Mouse (Mus musculus) hindbrain, embryonic 13.5 days (tissue): ENCODE results near the gene Nepro. TPM values are rescaled to one million over a fixed set of nuclear protein-coding genes. Genes with fewer than 3 reads are reported as not detected.

Experiments
- ATAC-seq: fragments of 200-750 bp; cut with Nextera tagmentation; 2 replicates; pipeline ENCODE4 v1.8.0; 2017; ENCODE audit warnings: moderate TSS enrichment; ENCODE audit not compliant: low FRiP score
- H3K27ac ChIP-seq: fragments of 300-500 bp; sonication (generic); 2 replicates; pipeline ENCODE4 v1.5.1; 2015; ENCODE audit warnings: inconsistent platforms, mild to moderate bottlenecking, moderate library complexity
- H3K27me3 ChIP-seq: fragments of 300-500 bp; sonication (generic); 2 replicates; pipeline ENCODE4 v1.6.1; 2015; ENCODE audit warnings: mild to moderate bottlenecking, inconsistent platforms
- H3K36me3 ChIP-seq: fragments of 300-500 bp; sonication (generic); 2 replicates; pipeline ENCODE4 v1.6.1; 2015; ENCODE audit warnings: mild to moderate bottlenecking, inconsistent platforms
- H3K4me1 ChIP-seq: fragments of 300-500 bp; sonication (generic); replicated peaks from 2 replicates; pipeline ENCODE4 v1.6.1; 2015; ENCODE audit warnings: inconsistent platforms
- H3K4me2 ChIP-seq: fragments of 300-500 bp; sonication (generic); 2 replicates; pipeline ENCODE4 v1.6.1; 2015; ENCODE audit warnings: inconsistent platforms, mild to moderate bottlenecking, moderate library complexity
- H3K4me3 ChIP-seq: fragments of 300-500 bp; sonication (generic); 2 replicates; pipeline ENCODE4 v1.5.1; 2015; ENCODE audit warnings: mild to moderate bottlenecking, inconsistent platforms
- H3K9ac ChIP-seq: fragments of 300-500 bp; sonication (generic); 2 replicates; pipeline ENCODE4 v1.6.1; 2015; ENCODE audit warnings: mild to moderate bottlenecking, inconsistent platforms
- H3K9me3 ChIP-seq: fragments of 300-500 bp; sonication (generic); 2 replicates; pipeline ENCODE4 v1.6.1; 2016; ENCODE audit warnings: inconsistent platforms
- WGBS: fragments of 180-500 bp; shearing (Covaris S2); methylation state at CpG from one replicate; pipeline ENCODE4 v1.1.7; 2015; 5-methylcytosine and 5-hydroxymethylcytosine counted together
- polyA plus RNA-seq: library from polyadenylated mRNA; unstranded; fragments of >200 nt; fragmentation: Nextera tagmentation; extraction: Ambion mirVana; gene quantifications from 2 replicates; pipeline ENCODE4 v1.2.1, GENCODE M21; 2015

Nepro gene
- polyA plus RNA-seq, 1 experiment from 2014 or later: 4.9 TPM

DNA sequence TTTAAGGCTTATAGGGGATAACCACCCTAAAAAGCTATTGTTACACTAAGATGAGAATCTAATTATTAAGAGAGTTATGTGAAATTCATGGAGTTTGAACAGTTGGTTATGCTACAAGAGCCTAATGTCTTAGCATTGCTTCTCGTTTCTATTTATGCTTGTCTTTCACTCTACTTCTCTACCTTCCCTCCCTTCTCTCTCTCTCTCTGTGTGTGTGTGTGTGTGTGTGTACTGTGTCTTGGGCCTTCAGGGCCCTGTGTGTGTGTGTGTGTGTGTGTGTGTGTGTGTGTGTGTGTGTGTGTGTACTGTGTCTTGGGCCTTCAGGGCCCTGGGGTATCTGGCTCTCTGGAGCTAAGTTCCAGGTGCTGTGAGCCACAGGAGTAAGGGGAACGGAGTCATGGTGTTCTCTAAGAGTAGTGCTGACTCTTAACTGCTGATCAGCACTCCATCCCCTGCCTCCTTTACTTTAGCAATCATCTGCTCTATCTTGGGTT lies 6.9 kb upstream of the Nepro start:
- peaks cover 13% of the 10 kb centered on the region for H3K36me3 ChIP-seq
- H3K4me1 ChIP-seq: peaks cover 2% of the 10 kb centered on the region; the same call in 1 of the 2 replicates
- H3K4me2 ChIP-seq: no peak overlapping the region
- no peaks in the 10 kb centered on the region for H3K27me3 ChIP-seq
- 88% methylated on average over 2 of the region's 2 CpGs for WGBS
- H3K27ac ChIP-seq: no peak overlapping the region; the same call in 1 of the 2 replicates
- H3K9ac ChIP-seq: no peak overlapping the region
- peak; percentile 49; the same call in 1 of the 2 replicates for ATAC-seq
- H3K9me3 ChIP-seq: no peaks in the 10 kb centered on the region
- no peak overlapping the region for H3K4me3 ChIP-seq

- ATAC-seq: no peak
- H3K9ac ChIP-seq: no peak overlapping the region
Observed at GRCm38 (mm10) chr16:44717838-44718237, 6.3 kb upstream of the Nepro start.

DNA sequence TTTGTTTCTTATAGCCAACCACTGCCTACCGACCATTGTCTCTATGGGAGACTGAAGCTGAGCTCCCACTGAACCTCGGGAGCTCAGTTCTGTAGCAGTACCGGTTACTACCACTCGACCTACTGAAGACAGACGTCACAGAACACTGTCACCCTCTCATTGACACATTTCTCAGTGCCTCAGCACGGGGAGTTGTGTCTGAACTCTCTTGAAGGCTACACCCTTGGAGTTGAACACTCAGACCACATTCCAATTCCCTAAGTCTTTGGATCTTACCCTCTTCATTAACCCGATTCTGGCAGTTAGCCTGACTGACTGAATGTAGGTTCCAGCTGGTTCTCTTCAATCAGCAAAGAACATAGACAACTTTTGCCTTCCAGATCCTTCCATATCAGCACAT lies 4.8 kb upstream of the Nepro start:
- no peaks in the 10 kb centered on the region for H3K9me3 ChIP-seq
- H3K4me1 ChIP-seq: peaks cover 15% of the 10 kb centered on the region
- peaks cover 13% of the 10 kb centered on the region for H3K36me3 ChIP-seq
- H3K27ac ChIP-seq: no peak overlapping the region
- H3K4me3 ChIP-seq: no peak overlapping the region
- H3K27me3 ChIP-seq: no peaks in the 10 kb centered on the region
- H3K9ac ChIP-seq: no peak overlapping the region
- 81% methylated on average over 7 of the region's 7 CpGs for WGBS
- H3K4me2 ChIP-seq: no peak overlapping the region
- no peak for ATAC-seq

More at GRCm38 (mm10) chr16:44717838-44718237, 6.3 kb upstream of the Nepro start:
- H3K4me2 ChIP-seq: no peak overlapping the region
- H3K27me3 ChIP-seq: no peaks in the 10 kb centered on the region
- H3K9me3 ChIP-seq: no peaks in the 10 kb centered on the region
- no peak overlapping the region for H3K27ac ChIP-seq
- H3K4me1 ChIP-seq: peaks cover 5% of the 10 kb centered on the region
- no peak overlapping the region for H3K4me3 ChIP-seq
- WGBS: 74% methylated on average over 2 of the region's 2 CpGs
- peaks cover 13% of the 10 kb centered on the region for H3K36me3 ChIP-seq

DNA sequence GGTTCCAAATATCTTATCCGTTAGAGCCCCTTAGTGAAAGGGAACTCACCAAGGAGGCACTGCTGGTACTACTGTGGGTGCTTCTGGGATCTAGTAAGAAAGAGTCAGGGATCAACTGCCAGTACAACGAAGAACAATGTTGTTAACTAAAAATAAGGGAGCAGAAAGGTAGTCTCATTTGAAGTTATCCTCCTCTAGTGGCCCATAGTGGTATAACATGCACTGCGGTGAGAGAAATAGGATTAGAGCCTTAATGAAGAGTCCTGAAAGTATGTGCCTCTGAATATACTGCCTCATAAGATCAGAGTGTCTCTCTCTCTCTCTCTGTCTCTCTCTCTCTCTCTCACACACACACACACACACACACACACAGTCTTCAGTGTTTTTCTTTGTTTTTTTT lies 3.6 kb upstream of the Nepro start:
- H3K27me3 ChIP-seq: no peaks in the 10 kb centered on the region
- no peak for ATAC-seq
- no peak overlapping the region for H3K4me2 ChIP-seq
- H3K9me3 ChIP-seq: no peaks in the 10 kb centered on the region
- peaks cover 21% of the 10 kb centered on the region for H3K4me1 ChIP-seq
- H3K27ac ChIP-seq: no peak overlapping the region
- H3K4me3 ChIP-seq: no peak overlapping the region
- WGBS: 84% methylated on average over 3 of the region's 3 CpGs
- peaks cover 13% of the 10 kb centered on the region for H3K36me3 ChIP-seq
- H3K9ac ChIP-seq: no peak overlapping the region

- H3K4me2 ChIP-seq: no peak overlapping the region
- 88% methylated on average over 2 of the region's 2 CpGs for WGBS
- H3K4me3 ChIP-seq: no peak overlapping the region
- ATAC-seq: no peak
- no peaks in the 10 kb centered on the region for H3K27me3 ChIP-seq
- H3K27ac ChIP-seq: no peak overlapping the region
- no peak overlapping the region for H3K9ac ChIP-seq
- H3K4me1 ChIP-seq: peaks cover 25% of the 10 kb centered on the region
- H3K9me3 ChIP-seq: no peaks in the 10 kb centered on the region
- peaks cover 13% of the 10 kb centered on the region for H3K36me3 ChIP-seq
Observed at GRCm38 (mm10) chr16:44722666-44723065, 1.4 kb upstream of the Nepro start.

DNA sequence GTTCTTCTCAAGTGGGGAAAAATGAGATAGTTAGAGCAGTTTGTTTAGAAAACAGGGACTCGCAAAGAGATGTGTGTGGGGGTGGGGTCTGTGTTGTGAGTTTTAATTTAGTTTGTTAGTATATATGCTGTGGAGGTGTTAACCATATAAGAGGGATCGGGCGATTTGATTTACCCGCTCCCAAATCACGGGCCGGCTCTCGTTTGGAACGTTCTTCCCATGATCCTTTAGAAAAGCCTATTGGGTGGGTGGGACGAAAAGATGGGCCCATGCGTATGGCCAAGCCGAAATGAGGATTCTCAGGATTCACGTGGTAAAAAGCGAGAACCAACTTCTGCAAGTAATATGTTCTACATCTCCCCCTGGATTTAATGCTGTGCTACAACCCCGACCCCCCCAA lies 746 bp downstream of the Nepro start:
- Histone ChIP-seq H3K4me2 (peak overlapping the region; percentile 71), H3K27me3 (no peaks in the 10 kb centered on the region), H3K4me1 (peaks cover 25% of the 10 kb centered on the region), H3K9me3 (no peaks in the 10 kb centered on the region), H3K9ac (peak overlapping the region; percentile 78), H3K4me3 (peak overlapping the region; percentile 59), H3K36me3 (peaks cover 14% of the 10 kb centered on the region), H3K27ac (peak overlapping the region; percentile 92)
- peak; percentile 45 for ATAC-seq
- WGBS: under 1% methylated on average over 14 of the region's 14 CpGs

DNA sequence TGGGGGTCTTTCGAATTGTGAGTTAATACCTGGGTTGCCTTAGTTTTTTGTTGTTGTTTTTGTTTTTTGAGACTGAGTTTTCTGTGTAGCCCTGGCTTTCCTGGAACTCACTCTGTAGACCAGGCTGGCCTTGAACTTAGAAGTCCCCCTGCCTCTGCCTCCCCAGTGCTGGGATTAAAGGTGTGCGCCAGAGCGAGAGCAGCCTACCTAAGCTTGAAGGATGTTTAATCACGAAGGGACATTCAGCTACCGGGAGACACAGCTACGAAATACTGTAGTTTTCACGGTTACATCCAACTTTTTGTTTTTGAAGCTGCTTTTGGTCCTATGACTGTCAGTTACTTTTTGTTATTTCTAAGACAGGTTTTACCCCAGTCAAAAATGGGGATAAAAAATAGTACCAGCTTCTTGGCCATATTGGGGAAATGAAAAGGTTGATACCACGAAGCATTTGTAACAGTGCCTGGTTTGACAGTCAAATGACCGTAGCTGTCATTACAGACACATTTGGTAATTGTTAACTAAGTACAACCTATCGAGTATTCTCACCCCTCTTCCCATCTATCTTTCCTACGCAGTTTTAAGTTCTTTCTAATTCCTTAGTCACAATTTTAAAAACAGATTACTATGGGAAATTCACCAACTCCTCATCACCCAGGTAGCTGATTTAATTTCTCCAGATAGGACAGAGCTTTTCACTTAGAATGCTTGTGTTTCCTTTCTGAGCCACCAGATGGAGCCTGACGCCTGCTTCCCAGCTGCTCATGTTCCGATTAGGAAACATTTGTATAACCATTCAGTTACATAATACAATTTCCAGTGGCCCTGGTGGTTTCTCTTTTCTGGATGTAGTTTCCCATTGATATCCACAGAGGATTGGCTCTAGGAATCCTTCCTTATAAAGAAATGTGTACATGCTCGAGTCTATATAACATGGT lies 1.5 kb downstream of the Nepro start:
- WGBS: 50% methylated on average over 14 of the region's 14 CpGs
- no peaks in the 10 kb centered on the region for H3K9me3 ChIP-seq
- peak overlapping the region; percentile 78 for H3K9ac ChIP-seq
- peak overlapping the region; percentile 59 for H3K4me3 ChIP-seq
- H3K27ac ChIP-seq: no peak overlapping the region
- ATAC-seq: no peak
- H3K4me1 ChIP-seq: peaks cover 25% of the 10 kb centered on the region
- H3K36me3 ChIP-seq: peaks cover 7% of the 10 kb centered on the region
- H3K27me3 ChIP-seq: no peaks in the 10 kb centered on the region
- peak overlapping the region; percentile 71 for H3K4me2 ChIP-seq

- no peak overlapping the region for H3K9ac ChIP-seq
- 93% methylated on average over 3 of the region's 3 CpGs for WGBS
- peaks cover 25% of the 10 kb centered on the region for H3K4me1 ChIP-seq
- no peaks in the 10 kb centered on the region for H3K9me3 ChIP-seq
- H3K27me3 ChIP-seq: no peaks in the 10 kb centered on the region
- ATAC-seq: no peak
- H3K36me3 ChIP-seq: peaks cover 25% of the 10 kb centered on the region
- H3K4me3 ChIP-seq: no peak overlapping the region
- no peak overlapping the region for H3K4me2 ChIP-seq
- H3K27ac ChIP-seq: no peak overlapping the region
Observed at GRCm38 (mm10) chr16:44727525-44727924, 3.4 kb downstream of the Nepro start.

DNA sequence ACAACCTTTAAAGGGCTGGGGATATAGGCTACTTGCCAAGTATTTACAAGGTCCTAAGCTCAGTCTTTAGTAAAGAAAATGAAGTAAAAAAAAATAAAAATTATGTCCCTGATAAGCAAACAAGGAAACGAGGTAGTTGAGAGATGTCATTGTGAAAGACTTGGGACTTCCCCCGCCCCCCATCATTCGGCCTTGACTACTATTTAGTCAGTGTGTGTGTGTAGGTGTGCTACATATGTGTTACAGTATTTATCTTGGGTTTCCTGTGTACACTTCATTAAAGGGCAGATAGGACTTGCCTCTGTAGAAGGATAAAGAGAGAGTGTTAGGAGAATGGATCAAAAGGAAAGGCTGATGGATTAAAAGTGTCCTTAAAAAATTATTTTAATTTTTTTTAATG lies 10.0 kb downstream of the Nepro start:
- ATAC-seq: no peak
- Histone ChIP-seq H3K36me3 (peaks cover 82% of the 10 kb centered on the region), H3K27me3 (no peaks in the 10 kb centered on the region), H3K9ac (no peak overlapping the region), H3K9me3 (no peaks in the 10 kb centered on the region), H3K4me2 (no peak overlapping the region), H3K4me3 (no peak overlapping the region), H3K27ac (no peak overlapping the region), H3K4me1 (no peaks in the 10 kb centered on the region)
- 91% methylated on average over 3 of the region's 3 CpGs for WGBS

DNA sequence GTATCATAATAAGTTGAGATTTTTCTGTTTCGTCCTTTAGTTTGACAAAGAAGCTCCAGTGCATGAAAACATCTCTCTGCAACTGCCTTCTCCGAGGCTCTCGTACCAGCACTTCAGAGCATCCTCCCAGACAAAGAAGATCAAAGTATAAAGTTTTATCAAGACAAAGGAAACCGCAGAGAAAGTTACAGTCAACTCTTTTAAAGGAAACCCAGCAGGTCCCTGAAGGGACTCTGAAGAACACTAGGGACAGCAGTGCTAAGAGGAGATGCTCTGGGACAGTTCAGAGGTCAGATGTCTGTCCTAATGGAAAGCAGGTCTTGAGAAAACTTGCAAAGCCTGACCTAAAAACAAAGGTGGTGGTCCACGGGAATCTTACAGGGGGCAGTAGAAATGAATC lies 11.6 kb downstream of the Nepro start:
- no peak for ATAC-seq
- no peak overlapping the region for H3K9ac ChIP-seq

GRCm38 (mm10) chr16:44736118-44736517 lies 12.0 kb downstream of the Nepro start:
- Histone ChIP-seq H3K9me3 (no peaks in the 10 kb centered on the region), H3K27me3 (no peaks in the 10 kb centered on the region), H3K4me2 (no peak overlapping the region), H3K36me3 (peaks cover 79% of the 10 kb centered on the region), H3K9ac (no peak overlapping the region), H3K4me1 (no peaks in the 10 kb centered on the region), H3K4me3 (no peak overlapping the region), H3K27ac (no peak overlapping the region)
- WGBS: 84% methylated on average over 4 of the region's 4 CpGs
- ATAC-seq: no peak

More for the DNA sequence above, 11.6 kb downstream of the Nepro start:
- Histone ChIP-seq H3K27me3 (no peaks in the 10 kb centered on the region), H3K4me1 (no peaks in the 10 kb centered on the region), H3K36me3 (peaks cover 81% of the 10 kb centered on the region), H3K4me3 (no peak overlapping the region), H3K27ac (no peak overlapping the region), H3K9me3 (no peaks in the 10 kb centered on the region), H3K4me2 (no peak overlapping the region)
- 91% methylated on average over 5 of the region's 5 CpGs for WGBS

GRCm38 (mm10) chr16:44742753-44743152 lies 18.7 kb downstream of the Nepro start:
- no peaks in the 10 kb centered on the region for H3K27me3 ChIP-seq
- no peak overlapping the region for H3K4me3 ChIP-seq
- 97% methylated on average over 1 of the region's 1 CpGs for WGBS
- no peak overlapping the region for H3K9ac ChIP-seq
- no peak overlapping the region for H3K4me2 ChIP-seq
- H3K9me3 ChIP-seq: no peaks in the 10 kb centered on the region
- no peak for ATAC-seq
- peaks cover 32% of the 10 kb centered on the region for H3K36me3 ChIP-seq
- peaks cover 16% of the 10 kb centered on the region for H3K4me1 ChIP-seq
- no peak overlapping the region for H3K27ac ChIP-seq
